Mouse (Mus musculus): ENCODE results near the gene March9.

- TF ChIP-seq POLR2A (IDR thresholded peaks at IDR 0.05; ENCODE audit: extremely low read depth, insufficient read depth, low read length) (no peak), CTCF (IDR thresholded peaks at IDR 0.05; ENCODE audit: extremely low read depth, insufficient read depth, low read length) (no peak)
Measured at GRCm38 (mm10) chr10:127101151-127101550, 41.2 kb upstream of the March9 start.
